Mouse (Mus musculus): ENCODE data around the gene Glod5. TPM values are rescaled to one million over a fixed set of nuclear protein-coding genes. Genes with fewer than 3 reads are reported as not detected.
"Not testable (repeated sequence)": the region's sequence is repeated elsewhere in the genome, so short reads cannot be mapped to it uniquely, and the experiment has no call there.

The Glod5 gene
- polyA plus RNA-seq, 1 experiment from 2014 or later: not detected

- no peak overlapping the region for H3K4me3 ChIP-seq (ENCODE audit: low read depth, low read length)
- no peaks in the 10 kb centered on the region for H3K27me3 ChIP-seq (ENCODE audit: control insufficient read depth, insufficient read depth, low read length)
- H3K36me3 ChIP-seq (ENCODE audit: control insufficient read depth, insufficient read depth, low read length): no peaks in the 10 kb centered on the region
- 15% methylated on average over 7 of the region's 8 CpGs for WGBS
- DNase-seq (ENCODE audit: low spot score) (peak; percentile 58), ATAC-seq (replicated peaks; ENCODE audit: low FRiP score) (peak; percentile 90)
- H3K9me3 ChIP-seq (ENCODE audit: control insufficient read depth, low read length): no peaks in the 10 kb centered on the region
- no peak overlapping the region for H3K9ac ChIP-seq (ENCODE audit: low read length)
- H3K4me1 ChIP-seq (replicated peaks; ENCODE audit: control insufficient read depth, insufficient read depth, low read length): 0 out of 2 replicates have a peak, but pooled peaks cover 1% of the 10 kb centered on the region
- H3K27ac ChIP-seq (ENCODE audit: low read depth, low read length): peak overlapping the region; percentile 66; the same call in 1 of the 2 replicates
- no peak overlapping the region for H3K4me2 ChIP-seq (ENCODE audit: low read depth, low read length, severe bottlenecking)
Observed at GRCm38 (mm10) chrX:8013569-8014314, 4.5 kb downstream of the Glod5 start.

DNA sequence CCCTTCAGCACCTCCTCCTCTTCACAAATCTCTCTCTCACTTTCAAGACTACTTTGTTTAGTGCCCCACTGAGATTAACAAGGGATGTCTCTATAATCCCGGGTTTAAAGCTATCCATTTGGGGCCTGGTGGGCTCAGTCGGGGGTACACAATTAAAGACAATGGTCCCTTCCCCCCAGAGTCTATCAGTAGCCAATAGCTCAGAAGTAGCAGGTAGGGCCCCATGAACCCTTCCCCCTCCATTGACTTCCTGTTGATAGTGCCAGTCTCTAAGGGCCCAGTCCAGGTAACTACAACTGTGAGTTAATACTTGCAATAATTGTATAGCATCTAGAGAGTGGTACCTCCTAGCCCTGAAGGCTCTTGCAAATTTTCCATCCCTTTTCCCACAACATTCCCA, 5.1 kb downstream of the Glod5 start:
- peak overlapping the region; percentile 66 for H3K27ac ChIP-seq (ENCODE audit: low read depth, low read length)
- DNase-seq (ENCODE audit: low spot score) (peak; percentile 52), ATAC-seq (replicated peaks; ENCODE audit: low FRiP score) (peak; percentile 74)
- 10% methylated on average over 2 of the region's 2 CpGs for WGBS
- H3K36me3 ChIP-seq (ENCODE audit: control insufficient read depth, insufficient read depth, low read length): no peaks in the 10 kb centered on the region
- 0 out of 2 replicates have a peak overlapping the region, but pooled peaks have one; percentile 2 for H3K4me2 ChIP-seq (ENCODE audit: low read depth, low read length, severe bottlenecking)
- H3K4me3 ChIP-seq (ENCODE audit: low read depth, low read length): no peak overlapping the region
- H3K9me3 ChIP-seq (ENCODE audit: control insufficient read depth, low read length): no peaks in the 10 kb centered on the region
- 0 out of 2 replicates have a peak, but pooled peaks cover 1% of the 10 kb centered on the region for H3K4me1 ChIP-seq (replicated peaks; ENCODE audit: control insufficient read depth, insufficient read depth, low read length)
- no peak overlapping the region for H3K9ac ChIP-seq (ENCODE audit: low read length)
- H3K27me3 ChIP-seq (ENCODE audit: control insufficient read depth, insufficient read depth, low read length): no peaks in the 10 kb centered on the region

DNA sequence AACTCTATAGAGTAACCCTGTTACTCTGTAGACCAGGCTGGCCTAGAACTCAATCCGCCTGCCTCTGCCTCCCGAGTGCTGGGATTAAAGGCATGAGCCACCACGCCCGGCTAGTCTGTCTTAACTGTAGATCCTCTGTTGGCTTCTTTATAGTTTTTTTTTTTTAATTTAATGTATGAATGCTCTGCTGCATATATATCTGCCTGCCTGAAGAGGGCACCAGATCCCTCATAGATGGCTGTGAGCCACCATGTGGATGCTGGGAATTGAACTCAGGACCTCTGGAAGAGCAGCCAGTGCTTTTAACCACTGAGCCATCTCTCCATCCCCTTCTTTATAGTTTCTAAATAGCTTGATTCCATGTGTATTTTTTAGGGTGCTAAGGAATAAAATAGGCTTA, 8.9 kb downstream of the Glod5 start:
- H3K4me1 ChIP-seq (replicated peaks; ENCODE audit: control insufficient read depth, insufficient read depth, low read length); ATAC-seq (replicated peaks; ENCODE audit: low FRiP score); DNase-seq (ENCODE audit: low spot score); H3K9me3 ChIP-seq (ENCODE audit: control insufficient read depth, low read length); H3K27me3 ChIP-seq (ENCODE audit: control insufficient read depth, insufficient read depth, low read length); H3K27ac ChIP-seq (ENCODE audit: low read depth, low read length); H3K4me2 ChIP-seq (ENCODE audit: low read depth, low read length, severe bottlenecking); H3K36me3 ChIP-seq (ENCODE audit: control insufficient read depth, insufficient read depth, low read length); H3K4me3 ChIP-seq (ENCODE audit: low read depth, low read length); H3K9ac ChIP-seq (ENCODE audit: low read length): not testable (repeated sequence)
- WGBS: 84% methylated on average over 4 of the region's 4 CpGs

DNA sequence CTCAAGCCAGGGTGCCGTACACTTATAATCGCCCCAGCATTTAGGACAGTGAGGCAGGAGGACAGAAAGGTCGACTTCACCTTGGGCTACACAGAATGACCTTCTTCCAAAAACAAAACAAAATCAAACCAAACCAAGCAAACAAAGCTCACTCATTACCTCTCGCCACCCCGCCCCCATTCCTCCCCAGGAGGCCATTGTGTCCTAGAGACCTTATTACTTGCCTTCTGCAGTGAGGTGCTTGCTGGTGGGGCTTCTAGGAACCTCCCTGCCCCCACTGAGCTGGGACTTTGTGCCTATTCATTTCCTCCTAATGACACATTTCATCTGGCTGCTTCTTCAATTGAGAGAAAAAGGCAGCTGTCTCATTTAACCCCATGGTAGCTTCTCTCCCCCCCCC, 9.7 kb downstream of the Glod5 start:
- Histone ChIP-seq H3K27me3 (ENCODE audit: control insufficient read depth, insufficient read depth, low read length) (no peaks in the 10 kb centered on the region), H3K9me3 (ENCODE audit: control insufficient read depth, low read length) (no peaks in the 10 kb centered on the region), H3K4me3 (ENCODE audit: low read depth, low read length) (no peak overlapping the region), H3K4me2 (ENCODE audit: low read depth, low read length, severe bottlenecking) (no peak overlapping the region), H3K36me3 (ENCODE audit: control insufficient read depth, insufficient read depth, low read length) (no peaks in the 10 kb centered on the region), H3K27ac (ENCODE audit: low read depth, low read length) (no peak overlapping the region), H3K4me1 (replicated peaks; ENCODE audit: control insufficient read depth, insufficient read depth, low read length) (0 out of 2 replicates have a peak, but pooled peaks cover 1% of the 10 kb centered on the region), H3K9ac (ENCODE audit: low read length) (no peak overlapping the region)
- DNase-seq (ENCODE audit: low spot score) (no peak), ATAC-seq (replicated peaks; ENCODE audit: low FRiP score) (no peak)
- 25% methylated on average over 5 of the region's 5 CpGs for WGBS

GRCm38 (mm10) chrX:8002971-8003370, 15.3 kb downstream of the Glod5 start:
- H3K4me1 ChIP-seq (replicated peaks; ENCODE audit: control insufficient read depth, insufficient read depth, low read length): no peaks in the 10 kb centered on the region
- DNase-seq (ENCODE audit: low spot score): no peak
- no peaks in the 10 kb centered on the region for H3K36me3 ChIP-seq (ENCODE audit: control insufficient read depth, insufficient read depth, low read length)
- no peak overlapping the region for H3K4me2 ChIP-seq (ENCODE audit: low read depth, low read length, severe bottlenecking)
- no peak overlapping the region for H3K27ac ChIP-seq (ENCODE audit: low read depth, low read length)
- no peaks in the 10 kb centered on the region for H3K27me3 ChIP-seq (ENCODE audit: control insufficient read depth, insufficient read depth, low read length)
- ATAC-seq (replicated peaks; ENCODE audit: low FRiP score): no peak
- H3K4me3 ChIP-seq (ENCODE audit: low read depth, low read length): no peak overlapping the region
- H3K9me3 ChIP-seq (ENCODE audit: control insufficient read depth, low read length): no peaks in the 10 kb centered on the region
- 66% methylated on average over 4 of the region's 4 CpGs for WGBS
- H3K9ac ChIP-seq (ENCODE audit: low read length): no peak overlapping the region

DNA sequence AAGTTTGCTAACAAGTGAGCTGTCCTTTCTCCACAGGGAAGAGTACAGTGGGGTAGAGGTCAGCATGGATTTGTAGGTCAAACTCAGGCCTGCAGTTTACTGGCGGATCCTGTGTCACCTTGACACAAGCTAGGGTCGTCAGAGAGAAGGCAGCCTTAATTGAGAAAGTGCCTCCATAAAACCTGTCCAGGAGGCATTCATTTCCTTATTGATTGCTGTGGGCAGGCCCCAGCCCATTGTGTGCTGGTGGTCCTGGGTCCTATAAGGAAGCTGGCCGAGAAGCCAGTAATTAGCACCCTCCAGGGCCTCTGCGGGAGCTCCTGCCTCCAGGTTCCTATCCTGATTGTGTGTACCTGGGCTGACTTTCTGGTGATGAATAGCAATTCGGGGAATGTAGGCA, 16.3 kb downstream of the Glod5 start:
- 29% methylated on average over 5 of the region's 5 CpGs for WGBS
- Histone ChIP-seq H3K27me3 (ENCODE audit: control insufficient read depth, insufficient read depth, low read length) (no peaks in the 10 kb centered on the region), H3K9me3 (ENCODE audit: control insufficient read depth, low read length) (no peaks in the 10 kb centered on the region), H3K4me1 (replicated peaks; ENCODE audit: control insufficient read depth, insufficient read depth, low read length) (no peaks in the 10 kb centered on the region), H3K27ac (ENCODE audit: low read depth, low read length) (no peak overlapping the region), H3K4me2 (ENCODE audit: low read depth, low read length, severe bottlenecking) (no peak overlapping the region), H3K36me3 (ENCODE audit: control insufficient read depth, insufficient read depth, low read length) (no peaks in the 10 kb centered on the region), H3K9ac (ENCODE audit: low read length) (no peak overlapping the region), H3K4me3 (ENCODE audit: low read depth, low read length) (no peak overlapping the region)
- no peak for DNase-seq (ENCODE audit: low spot score)
- no peak for ATAC-seq (replicated peaks; ENCODE audit: low FRiP score)

DNA sequence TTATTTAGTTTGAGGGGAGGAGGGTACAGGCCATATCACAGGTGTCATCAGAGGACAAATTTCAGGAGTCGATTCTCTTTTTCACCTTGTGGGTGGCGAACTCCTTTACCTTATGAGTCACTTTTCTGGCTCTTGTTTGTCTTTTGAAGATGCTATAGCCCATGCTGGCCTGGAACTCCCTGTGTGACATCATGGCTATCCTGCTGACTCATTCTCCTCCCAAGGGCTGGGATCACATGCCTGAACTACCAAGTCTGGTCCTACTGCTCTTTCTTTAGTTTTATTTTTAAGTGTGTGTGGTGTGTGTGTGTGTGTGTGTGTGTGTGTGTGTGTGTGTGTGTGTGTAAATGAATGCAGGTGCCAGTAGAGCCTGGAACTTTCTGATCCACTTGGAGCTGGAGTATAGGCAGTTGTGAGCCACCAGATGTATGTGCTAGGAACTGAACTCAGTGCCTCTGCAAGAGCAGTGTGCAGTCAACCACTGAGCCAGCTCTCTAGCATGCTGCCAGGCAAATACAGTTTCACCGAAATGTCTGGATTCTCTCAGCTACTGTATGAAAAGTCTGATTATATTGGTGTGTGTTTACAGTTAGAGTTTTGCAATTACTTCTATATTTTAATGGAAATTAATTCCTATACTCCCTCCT, 17.6 kb downstream of the Glod5 start:
- no peak overlapping the region for H3K4me2 ChIP-seq (ENCODE audit: low read depth, low read length, severe bottlenecking)
- ATAC-seq (replicated peaks; ENCODE audit: low FRiP score) (no peak), DNase-seq (ENCODE audit: low spot score) (no peak)
- H3K36me3 ChIP-seq (ENCODE audit: control insufficient read depth, insufficient read depth, low read length): no peaks in the 10 kb centered on the region
- no peak overlapping the region for H3K9ac ChIP-seq (ENCODE audit: low read length)
- H3K27me3 ChIP-seq (ENCODE audit: control insufficient read depth, insufficient read depth, low read length): no peaks in the 10 kb centered on the region
- H3K4me3 ChIP-seq (ENCODE audit: low read depth, low read length): no peak overlapping the region
- H3K27ac ChIP-seq (ENCODE audit: low read depth, low read length): no peak overlapping the region
- H3K9me3 ChIP-seq (ENCODE audit: control insufficient read depth, low read length): no peaks in the 10 kb centered on the region
- WGBS: 90% methylated on average over 3 of the region's 3 CpGs
- no peaks in the 10 kb centered on the region for H3K4me1 ChIP-seq (replicated peaks; ENCODE audit: control insufficient read depth, insufficient read depth, low read length)

- Histone ChIP-seq H3K4me3 (ENCODE audit: low read depth, low read length) (no peak overlapping the region), H3K36me3 (ENCODE audit: control insufficient read depth, insufficient read depth, low read length) (no peaks in the 10 kb centered on the region), H3K9ac (ENCODE audit: low read length) (no peak overlapping the region), H3K27ac (ENCODE audit: low read depth, low read length) (no peak overlapping the region), H3K4me2 (ENCODE audit: low read depth, low read length, severe bottlenecking) (no peak overlapping the region), H3K27me3 (ENCODE audit: control insufficient read depth, insufficient read depth, low read length) (no peaks in the 10 kb centered on the region), H3K4me1 (replicated peaks; ENCODE audit: control insufficient read depth, insufficient read depth, low read length) (no peaks in the 10 kb centered on the region), H3K9me3 (ENCODE audit: control insufficient read depth, low read length) (no peaks in the 10 kb centered on the region)
- DNase-seq (ENCODE audit: low spot score) (no peak), ATAC-seq (replicated peaks; ENCODE audit: low FRiP score) (no peak)
- 73% methylated on average over 10 of the region's 10 CpGs for WGBS
Observed at GRCm38 (mm10) chrX:7993068-7993735, 25.1 kb downstream of the Glod5 start.
